Mouse (Mus musculus) midbrain, embryonic 10.5 days (tissue): Measurements from ENCODE around the gene Itga1. TPM values are rescaled to one million over a fixed set of nuclear protein-coding genes. Genes with fewer than 3 reads are reported as not detected.
A peak's percentile ranks its signal among the peaks of the same experiment; 100 is the strongest.

Experiments
- DNase-seq: peaks from one replicate; pipeline ENCODE4 v3.0.0-alpha.2; 2017; ENCODE audit warnings: low spot score
- H3K27ac ChIP-seq: fragments of 300-500 bp; sonication (generic); replicated peaks from 2 replicates; pipeline ENCODE4 v1.5.1; 2016; ENCODE audit warnings: mild to moderate bottlenecking
- H3K27me3 ChIP-seq: fragments of 300-500 bp; sonication (generic); 2 replicates; pipeline ENCODE4 v1.6.1; 2016; ENCODE audit warnings: low read depth, mild to moderate bottlenecking; ENCODE audit not compliant: poor library complexity, severe bottlenecking
- H3K36me3 ChIP-seq: fragments of 300-500 bp; sonication (generic); 2 replicates; pipeline ENCODE4 v1.6.1; 2016; ENCODE audit warnings: mild to moderate bottlenecking, moderate library complexity
- H3K4me1 ChIP-seq: fragments of 300-500 bp; sonication (generic); 2 replicates; pipeline ENCODE4 v1.6.1; 2016
- H3K4me3 ChIP-seq: fragments of 300-500 bp; sonication (generic); 2 replicates; pipeline ENCODE4 v1.5.1; 2016; ENCODE audit warnings: mild to moderate bottlenecking, moderate library complexity
- H3K9me3 ChIP-seq: fragments of 300-500 bp; sonication (generic); replicated peaks from 2 replicates; pipeline ENCODE4 v1.6.1; 2016; ENCODE audit warnings: mild to moderate bottlenecking
- WGBS: fragments of 180-500 bp; shearing (Covaris S2); methylation state at CpG from one replicate; pipeline ENCODE4 v1.1.7; 2016; 5-methylcytosine and 5-hydroxymethylcytosine counted together
- polyA plus RNA-seq: library from polyadenylated mRNA; unstranded; fragments of >200 nt; fragmentation: Nextera tagmentation; extraction: Ambion mirVana; gene quantifications from 2 replicates; pipeline ENCODE4 v1.2.1, GENCODE M21; 2016

The Itga1 gene
- polyA plus RNA-seq, 1 experiment from 2014 or later = 3.9 TPM

DNA sequence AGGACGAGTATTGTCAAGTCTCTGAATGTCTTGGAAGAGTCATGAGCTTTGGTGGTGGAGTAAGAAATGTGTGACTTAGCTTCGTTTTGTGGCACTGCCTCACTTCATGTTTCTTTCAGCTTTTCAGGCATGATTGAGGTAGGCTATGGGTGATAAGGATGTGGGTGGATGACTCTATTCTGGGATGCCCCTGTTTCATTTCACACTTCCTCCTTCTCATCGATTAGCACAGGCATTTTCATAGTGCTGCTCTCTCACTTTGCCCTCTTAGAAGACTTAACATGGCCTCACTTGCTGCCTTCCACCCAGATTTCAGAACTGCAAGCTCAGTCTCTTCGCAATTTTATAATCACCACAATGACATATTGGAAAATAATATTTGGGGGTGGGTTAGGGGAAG, 102.2 kb downstream of the Itga1 start:
- Histone ChIP-seq H3K27me3 (no peaks in the 10 kb centered on the region), H3K36me3 (no peaks in the 10 kb centered on the region), H3K4me1 (no peaks in the 10 kb centered on the region), H3K4me3 (no peak overlapping the region), H3K9me3 (no peaks in the 10 kb centered on the region), H3K27ac (no peak overlapping the region)
- WGBS = 88% methylated on average over 4 of the region's 4 CpGs
- DNase-seq = no peak

DNA sequence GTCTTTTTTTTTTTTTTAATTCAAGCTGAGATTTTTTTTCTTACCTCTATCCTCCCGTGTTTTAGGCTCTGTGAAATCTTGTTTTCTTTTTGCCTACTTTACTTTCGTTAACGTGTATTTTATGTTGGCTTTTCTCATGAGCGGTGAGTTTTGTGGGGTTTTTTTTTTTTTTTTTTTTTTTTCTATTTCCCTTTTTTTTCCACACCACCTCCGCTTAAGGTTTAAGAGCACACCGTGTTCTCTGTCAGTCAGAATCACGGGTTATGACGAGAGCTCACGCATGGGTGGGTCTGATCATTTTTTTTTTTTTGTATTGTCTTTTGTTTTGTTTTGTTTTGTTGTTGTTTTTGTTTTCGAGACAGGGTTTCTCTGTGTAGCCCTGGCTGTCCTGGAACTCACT, 103.7 kb downstream of the Itga1 start:
- H3K4me3 ChIP-seq = no peak overlapping the region
- H3K27ac ChIP-seq = no peak overlapping the region
- no peak for DNase-seq
- H3K4me1 ChIP-seq = no peaks in the 10 kb centered on the region
- H3K9me3 ChIP-seq = no peaks in the 10 kb centered on the region
- H3K36me3 ChIP-seq = no peaks in the 10 kb centered on the region
- H3K27me3 ChIP-seq = no peaks in the 10 kb centered on the region
- 88% methylated on average over 10 of the region's 10 CpGs for WGBS

DNA sequence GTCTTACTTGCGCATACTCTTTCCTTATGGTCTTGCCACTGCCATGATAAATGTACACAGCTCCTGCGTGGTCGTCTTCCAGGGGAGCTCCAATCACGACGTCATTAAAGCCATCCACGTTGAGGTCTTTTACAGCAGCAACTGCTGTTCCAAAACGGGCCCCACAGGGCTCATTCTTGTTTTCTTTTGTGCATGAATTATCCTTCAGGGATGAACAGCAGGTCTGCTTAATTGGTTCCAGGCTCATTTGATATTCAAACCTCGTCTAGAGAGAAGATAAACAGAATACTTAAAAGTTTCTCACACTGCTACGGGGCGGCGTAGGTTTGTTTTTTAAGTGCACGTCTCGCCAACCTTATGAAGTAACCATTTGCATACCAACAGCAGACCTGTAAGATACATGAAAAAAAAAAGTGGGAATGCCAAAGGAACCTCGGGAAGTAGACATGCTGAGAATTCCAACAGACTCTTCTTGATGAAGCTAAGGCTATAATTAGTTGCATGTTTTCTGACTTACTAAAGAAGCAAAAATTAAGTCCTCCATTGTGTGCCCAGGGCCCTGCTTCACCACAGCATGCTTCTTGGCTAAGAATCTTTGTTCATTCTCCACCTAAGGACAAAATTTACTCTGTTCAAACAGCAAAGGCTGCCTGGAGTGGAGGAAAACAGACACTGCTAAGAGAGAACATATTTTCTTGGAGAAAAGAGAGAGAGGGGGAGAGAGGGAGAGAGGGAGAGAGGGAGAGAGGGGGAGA, 109.3 kb downstream of the Itga1 start:
- DNase-seq = no peak
- Histone ChIP-seq H3K4me1 (peaks cover 8% of the 10 kb centered on the region; the same call in 1 of the 2 replicates), H3K9me3 (no peaks in the 10 kb centered on the region), H3K27ac (no peak overlapping the region), H3K4me3 (no peak overlapping the region), H3K27me3 (no peaks in the 10 kb centered on the region), H3K36me3 (no peaks in the 10 kb centered on the region)
- 54% methylated on average over 14 of the region's 14 CpGs for WGBS

GRCm38 (mm10) chr13:114987668-114988067, 114.1 kb downstream of the Itga1 start:
- no peaks in the 10 kb centered on the region for H3K27me3 ChIP-seq
- 69% methylated on average over 6 of the region's 6 CpGs for WGBS
- no peak for DNase-seq
- H3K27ac ChIP-seq = no peak overlapping the region
- no peaks in the 10 kb centered on the region for H3K36me3 ChIP-seq
- H3K4me3 ChIP-seq = no peak overlapping the region
- H3K4me1 ChIP-seq = peaks cover 13% of the 10 kb centered on the region; the same call in 1 of the 2 replicates
- no peaks in the 10 kb centered on the region for H3K9me3 ChIP-seq

GRCm38 (mm10) chr13:114987161-114987560, 114.6 kb downstream of the Itga1 start:
- Histone ChIP-seq H3K4me3 (no peak overlapping the region), H3K36me3 (no peaks in the 10 kb centered on the region), H3K27ac (no peak overlapping the region), H3K9me3 (no peaks in the 10 kb centered on the region), H3K4me1 (peaks cover 7% of the 10 kb centered on the region; the same call in 1 of the 2 replicates), H3K27me3 (no peaks in the 10 kb centered on the region)
- WGBS = 75% methylated on average over 2 of the region's 2 CpGs
- DNase-seq = no peak

DNA sequence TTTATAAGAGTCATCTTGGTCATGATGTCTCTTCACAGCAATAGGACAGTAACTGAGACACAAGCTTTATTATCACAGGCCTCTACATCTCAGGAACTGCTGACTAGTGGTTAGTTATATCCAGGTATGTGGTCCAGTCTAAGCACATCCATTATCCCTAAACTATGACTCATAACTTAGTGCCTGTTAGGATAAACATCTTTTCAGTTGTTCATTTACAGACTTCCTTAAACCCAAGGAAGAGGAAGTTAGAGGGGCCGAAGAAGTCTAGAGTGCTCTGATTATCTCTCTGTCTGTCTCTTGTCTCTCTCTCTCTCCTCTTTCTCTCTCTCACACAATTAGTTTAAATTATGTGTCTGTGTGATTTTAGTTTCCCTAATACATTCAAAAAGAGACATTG, 117.1 kb downstream of the Itga1 start:
- no peak overlapping the region for H3K27ac ChIP-seq
- no peaks in the 10 kb centered on the region for H3K27me3 ChIP-seq
- no peak for DNase-seq
- no peaks in the 10 kb centered on the region for H3K9me3 ChIP-seq
- H3K36me3 ChIP-seq = no peaks in the 10 kb centered on the region
- no peak overlapping the region for H3K4me3 ChIP-seq
- H3K4me1 ChIP-seq = 0 out of 2 replicates have a peak, but pooled peaks cover 6% of the 10 kb centered on the region
- 91% methylated on average over 1 of the region's 1 CpGs for WGBS

DNA sequence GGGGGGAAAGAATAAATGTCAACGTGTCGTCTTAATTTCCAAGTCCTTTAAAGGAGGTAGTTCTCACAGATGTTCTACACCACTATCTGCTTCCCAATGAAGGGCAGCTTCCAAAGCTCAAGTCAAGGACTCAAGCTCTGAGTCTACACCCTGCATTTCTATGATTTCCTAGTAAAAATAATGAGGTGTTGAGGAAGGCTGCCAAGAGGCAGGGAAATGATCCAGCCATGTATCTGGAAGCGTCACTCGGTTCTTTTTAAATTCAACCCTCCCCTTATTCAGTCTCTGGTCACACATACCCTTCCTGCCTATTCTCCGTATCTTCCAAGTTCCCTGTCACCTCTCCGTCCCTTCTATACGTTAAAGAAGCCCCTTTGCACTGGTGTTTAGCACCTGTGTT, 118.6 kb downstream of the Itga1 start:
- no peak for DNase-seq
- WGBS = 91% methylated on average over 7 of the region's 7 CpGs

GRCm38 (mm10) chr13:114980831-114981419, 120.8 kb downstream of the Itga1 start:
- Histone ChIP-seq H3K27me3 (no peaks in the 10 kb centered on the region), H3K4me3 (no peak overlapping the region), H3K4me1 (no peaks in the 10 kb centered on the region), H3K36me3 (no peaks in the 10 kb centered on the region), H3K27ac (no peak overlapping the region), H3K9me3 (no peaks in the 10 kb centered on the region)
- DNase-seq = no peak
- 37% methylated on average over 10 of the region's 10 CpGs for WGBS

More for the DNA sequence above, 118.6 kb downstream of the Itga1 start:
- H3K36me3 ChIP-seq = no peaks in the 10 kb centered on the region
- H3K4me1 ChIP-seq = 0 out of 2 replicates have a peak, but pooled peaks cover 6% of the 10 kb centered on the region
- no peak overlapping the region for H3K27ac ChIP-seq
- H3K9me3 ChIP-seq = no peaks in the 10 kb centered on the region
- no peaks in the 10 kb centered on the region for H3K27me3 ChIP-seq
- H3K4me3 ChIP-seq = no peak overlapping the region

GRCm38 (mm10) chr13:114974484-114975042, 127.2 kb downstream of the Itga1 start:
- H3K27ac ChIP-seq = no peak overlapping the region
- H3K36me3 ChIP-seq = no peaks in the 10 kb centered on the region
- H3K9me3 ChIP-seq = no peaks in the 10 kb centered on the region
- WGBS = 80% methylated on average over 6 of the region's 6 CpGs
- no peak for DNase-seq
- no peaks in the 10 kb centered on the region for H3K27me3 ChIP-seq
- no peak overlapping the region for H3K4me3 ChIP-seq
- no peaks in the 10 kb centered on the region for H3K4me1 ChIP-seq

- Histone ChIP-seq H3K4me1 (no peaks in the 10 kb centered on the region), H3K4me3 (no peak overlapping the region), H3K27me3 (no peaks in the 10 kb centered on the region), H3K27ac (no peak overlapping the region), H3K36me3 (no peaks in the 10 kb centered on the region), H3K9me3 (no peaks in the 10 kb centered on the region)
- 94% methylated on average over 3 of the region's 3 CpGs for WGBS
- no peak for DNase-seq
Observed at GRCm38 (mm10) chr13:114971905-114972304, 129.9 kb downstream of the Itga1 start.

DNA sequence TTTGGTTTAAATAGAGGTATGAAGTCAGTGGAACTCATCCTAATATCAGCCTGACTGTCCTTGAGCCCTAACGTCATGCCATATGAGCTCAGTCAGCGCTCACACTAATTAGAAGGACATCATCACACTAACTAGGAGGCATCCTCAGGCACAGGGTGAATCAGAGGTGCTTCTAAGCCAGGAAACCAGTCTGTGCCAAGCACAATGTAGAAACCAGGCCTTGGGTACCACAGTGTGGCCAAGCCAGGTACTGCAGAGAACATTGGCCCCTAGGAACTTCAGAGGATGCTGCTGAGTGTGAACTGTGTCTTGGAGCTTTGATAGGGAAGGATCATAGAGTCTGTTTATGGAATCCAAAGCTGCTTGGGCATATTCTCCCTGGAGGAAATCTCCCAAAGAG, 137.5 kb downstream of the Itga1 start:
- no peak overlapping the region for H3K4me3 ChIP-seq
- WGBS = 39% methylated on average over 2 of the region's 2 CpGs
- peak; percentile 64 for DNase-seq

DNA sequence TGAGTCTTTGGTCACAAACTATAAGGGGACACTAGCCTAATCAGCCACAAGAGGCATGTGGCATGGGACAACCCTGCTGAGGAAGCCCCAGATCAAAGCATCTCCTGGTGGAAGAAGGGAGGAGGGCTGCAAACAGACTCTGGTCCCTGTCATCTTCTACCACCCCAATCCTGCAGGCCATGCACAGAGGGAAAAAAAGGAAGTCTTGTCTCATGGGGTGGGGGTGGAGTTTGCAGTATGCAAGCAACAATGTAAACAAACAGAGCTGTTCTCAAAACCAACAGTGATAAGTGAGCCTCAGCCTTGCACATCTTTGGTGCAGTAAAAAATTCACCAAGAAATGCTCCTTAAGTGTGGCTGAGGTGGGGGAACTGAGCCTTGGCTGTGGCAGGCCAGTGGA, 147.2 kb downstream of the Itga1 start:
- no peak overlapping the region for H3K27ac ChIP-seq
- no peak overlapping the region for H3K4me3 ChIP-seq
- H3K36me3 ChIP-seq = no peaks in the 10 kb centered on the region
- no peaks in the 10 kb centered on the region for H3K4me1 ChIP-seq
- DNase-seq = no peak
- no peaks in the 10 kb centered on the region for H3K27me3 ChIP-seq
- no peaks in the 10 kb centered on the region for H3K9me3 ChIP-seq

More for the DNA sequence above, 137.5 kb downstream of the Itga1 start:
- no peaks in the 10 kb centered on the region for H3K9me3 ChIP-seq
- H3K4me1 ChIP-seq = no peaks in the 10 kb centered on the region
- H3K36me3 ChIP-seq = no peaks in the 10 kb centered on the region
- no peak overlapping the region for H3K27ac ChIP-seq
- no peaks in the 10 kb centered on the region for H3K27me3 ChIP-seq

DNA sequence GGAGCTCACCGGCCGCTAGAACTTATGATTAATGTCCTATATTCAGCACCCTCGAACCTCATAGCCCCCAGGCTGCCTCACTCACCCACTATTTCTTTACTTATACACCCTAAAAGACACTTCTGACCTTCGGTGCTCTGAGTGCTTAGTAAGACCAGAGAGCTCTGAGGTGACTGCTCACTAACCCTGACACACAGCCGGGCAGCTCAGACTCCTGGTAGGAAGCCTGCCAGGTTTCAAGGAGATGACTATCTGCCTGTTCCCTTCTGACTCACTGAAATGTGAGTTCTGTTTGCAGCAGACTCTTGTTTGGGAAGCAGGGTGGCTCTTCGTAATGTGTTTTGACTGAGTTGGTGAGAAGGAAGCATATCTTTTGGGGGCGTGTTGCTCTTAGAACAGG, 168.2 kb downstream of the Itga1 start:
- H3K27me3 ChIP-seq = peaks cover 49% of the 10 kb centered on the region
- H3K9me3 ChIP-seq = no peaks in the 10 kb centered on the region
- WGBS = 89% methylated on average over 7 of the region's 7 CpGs
- DNase-seq = no peak
- no peak overlapping the region for H3K27ac ChIP-seq
- H3K36me3 ChIP-seq = no peaks in the 10 kb centered on the region
- H3K4me3 ChIP-seq = no peak overlapping the region
- H3K4me1 ChIP-seq = peaks cover 17% of the 10 kb centered on the region
